Mouse (Mus musculus): ENCODE results near the gene Mgst2.
A peak's percentile ranks its signal among the peaks of the same experiment; 100 is the strongest.

GRCm38 (mm10) chr3:51611972-51612371 lies 48.2 kb upstream of the Mgst2 start:
- TF ChIP-seq CTCF (IDR thresholded peaks at IDR 0.05; ENCODE audit: low read depth), result peak; percentile 49
- TF ChIP-seq EP300 (IDR thresholded peaks at IDR 0.05; ENCODE audit: low read depth), result no peak

Data from liver, embryonic 14.5 days (tissue).